Mouse (Mus musculus) heart, embryonic 16.5 days (tissue): Measurements from ENCODE around the gene Taok3. TPM values are rescaled to one million over a fixed set of nuclear protein-coding genes. Genes with fewer than 3 reads are reported as not detected.
A peak's percentile ranks its signal among the peaks of the same experiment; 100 is the strongest.

ENCODE experiments used
- ATAC-seq: fragments of 200-750 bp; cut with Nextera tagmentation; replicated peaks from 2 replicates; pipeline ENCODE4 v1.8.0; 2017; ENCODE audit warnings: moderate number of reproducible peaks; ENCODE audit not compliant: insufficient read depth, low FRiP score; ENCODE audit errors: extremely low read depth
- H3K27ac ChIP-seq: fragments of 300-500 bp; sonication (generic); 2 replicates; pipeline ENCODE4 v1.5.1; 2014; ENCODE audit warnings: mild to moderate bottlenecking, low read length, control low read depth, moderate library complexity
- H3K27me3 ChIP-seq: fragments of 300-500 bp; sonication (generic); 2 replicates; pipeline ENCODE4 v1.6.1; 2014; ENCODE audit warnings: low read length, mixed read lengths; ENCODE audit not compliant: control insufficient read depth, insufficient read depth
- H3K36me3 ChIP-seq: fragments of 300-500 bp; sonication (generic); 2 replicates; pipeline ENCODE4 v1.6.1; 2014; ENCODE audit not compliant: control insufficient read depth, insufficient read depth
- H3K4me1 ChIP-seq: fragments of 300-500 bp; sonication (generic); 2 replicates; pipeline ENCODE4 v1.6.1; 2014; ENCODE audit warnings: low read length, mixed read lengths; ENCODE audit not compliant: control insufficient read depth, insufficient read depth
- H3K4me2 ChIP-seq: fragments of 300-500 bp; sonication (generic); 2 replicates; pipeline ENCODE4 v1.6.1; 2014; ENCODE audit warnings: low read depth, mild to moderate bottlenecking, control low read depth, low read length
- H3K4me3 ChIP-seq: fragments of 300-500 bp; sonication (generic); 2 replicates; pipeline ENCODE4 v1.5.1; 2014; ENCODE audit warnings: mild to moderate bottlenecking, control low read depth, low read length
- H3K9ac ChIP-seq: fragments of 300-500 bp; sonication (generic); 2 replicates; pipeline ENCODE4 v1.6.1; 2014; ENCODE audit warnings: low read length, control low read depth
- H3K9me3 ChIP-seq: fragments of 300-500 bp; sonication (generic); replicated peaks from 2 replicates; pipeline ENCODE4 v1.6.1; 2016; ENCODE audit warnings: low read length; ENCODE audit not compliant: control insufficient read depth
- WGBS: fragments of 180-500 bp; shearing (Covaris S2); extraction: QIAGEN DNeasy Blood & Tissue Kit; methylation state at CpG from one replicate; pipeline ENCODE4 v1.1.7; 2014; 5-methylcytosine and 5-hydroxymethylcytosine counted together
- polyA plus RNA-seq: library from polyadenylated mRNA; unstranded; fragments of >200 nt; fragmentation: Nextera tagmentation; extraction: Ambion mirVana; gene quantifications from 2 replicates; pipeline ENCODE4 v1.2.1, GENCODE M21; 2015

Taok3 gene
- polyA plus RNA-seq, 1 experiment from 2014 or later, result 19.2 TPM

DNA sequence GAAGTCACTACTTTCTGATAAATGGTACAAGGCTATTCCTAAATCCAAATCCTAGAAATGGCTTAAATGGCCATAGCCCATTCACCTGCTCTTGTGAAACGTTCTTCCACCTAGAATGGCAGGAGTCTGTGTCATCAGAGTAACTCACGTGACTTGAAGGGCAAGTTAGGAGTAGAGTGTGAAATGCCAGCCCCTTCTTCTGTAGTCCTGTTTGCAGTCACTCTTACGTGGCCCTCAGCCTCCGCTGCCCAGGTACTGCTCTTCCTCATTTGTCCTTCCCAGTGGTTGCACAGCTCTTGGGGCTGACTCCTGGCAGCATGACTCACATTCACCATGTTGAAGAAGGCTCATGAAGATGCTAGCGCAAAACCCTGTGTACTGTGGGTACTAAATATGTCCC, 74.7 kb downstream of the Taok3 start:
- peaks cover 3% of the 10 kb centered on the region for H3K36me3 ChIP-seq
- no peak overlapping the region for H3K9ac ChIP-seq
- peaks cover 6% of the 10 kb centered on the region for H3K4me1 ChIP-seq
- no peak overlapping the region for H3K4me2 ChIP-seq
- 92% methylated on average over 5 of the region's 5 CpGs for WGBS
- H3K27me3 ChIP-seq, result no peaks in the 10 kb centered on the region
- H3K4me3 ChIP-seq, result no peak overlapping the region
- H3K9me3 ChIP-seq, result peaks cover 3% of the 10 kb centered on the region; the same call in 1 of the 2 replicates
- no peak overlapping the region for H3K27ac ChIP-seq
- ATAC-seq, result no peak

DNA sequence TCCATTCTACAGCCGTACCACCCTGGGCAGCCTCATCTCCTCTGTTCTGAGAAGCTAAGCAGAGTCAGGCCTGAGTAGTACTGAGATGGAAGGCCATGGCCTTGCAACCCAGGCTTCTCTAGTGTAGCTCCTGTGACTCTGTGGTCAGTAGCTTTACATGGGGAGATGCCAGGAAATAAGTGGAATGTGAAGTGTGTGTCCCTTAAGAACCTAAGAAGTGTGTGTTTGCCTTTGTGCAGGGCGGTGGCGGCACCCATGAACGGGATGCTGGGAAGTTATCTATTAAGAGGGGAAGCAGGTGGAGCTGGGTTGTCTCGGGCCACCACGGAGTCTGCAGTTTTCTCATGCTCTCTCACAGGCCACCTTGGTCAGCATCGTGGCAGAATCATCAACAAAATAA, 76.6 kb downstream of the Taok3 start:
- no peak for ATAC-seq
- no peak overlapping the region for H3K27ac ChIP-seq
- no peaks in the 10 kb centered on the region for H3K27me3 ChIP-seq
- 83% methylated on average over 7 of the region's 7 CpGs for WGBS
- H3K4me3 ChIP-seq, result no peak overlapping the region
- H3K4me2 ChIP-seq, result no peak overlapping the region
- no peak overlapping the region for H3K9ac ChIP-seq
- peaks cover 6% of the 10 kb centered on the region for H3K4me1 ChIP-seq
- H3K36me3 ChIP-seq, result peaks cover 3% of the 10 kb centered on the region
- peaks cover 3% of the 10 kb centered on the region; the same call in 1 of the 2 replicates for H3K9me3 ChIP-seq

DNA sequence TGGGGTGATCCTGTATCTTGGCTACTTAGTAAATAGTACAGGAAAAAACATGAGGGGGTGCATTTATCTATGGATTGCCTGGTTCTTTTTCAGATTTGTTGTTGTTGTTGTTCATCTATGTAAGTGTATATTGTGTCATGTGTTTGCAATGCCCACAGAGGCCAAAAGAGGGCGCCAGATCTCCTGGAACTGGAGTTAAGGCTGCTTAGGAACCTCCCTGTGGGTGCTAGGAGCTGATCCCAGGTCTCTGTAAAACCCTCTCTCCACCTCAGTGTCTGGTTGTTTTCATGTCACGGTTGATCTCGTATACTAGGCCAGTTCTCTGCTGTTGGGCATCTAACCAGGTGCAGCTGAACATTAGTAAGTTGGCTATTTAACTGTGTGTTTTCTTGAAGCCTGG, 78.5 kb downstream of the Taok3 start:
- no peaks in the 10 kb centered on the region for H3K27me3 ChIP-seq
- H3K27ac ChIP-seq, result no peak overlapping the region
- peaks cover 3% of the 10 kb centered on the region; the same call in 1 of the 2 replicates for H3K9me3 ChIP-seq
- peaks cover 6% of the 10 kb centered on the region for H3K4me1 ChIP-seq
- no peak overlapping the region for H3K4me2 ChIP-seq
- WGBS, result 79% methylated on average over 3 of the region's 3 CpGs
- ATAC-seq, result no peak
- peaks cover 3% of the 10 kb centered on the region for H3K36me3 ChIP-seq
- H3K4me3 ChIP-seq, result no peak overlapping the region
- H3K9ac ChIP-seq, result no peak overlapping the region

DNA sequence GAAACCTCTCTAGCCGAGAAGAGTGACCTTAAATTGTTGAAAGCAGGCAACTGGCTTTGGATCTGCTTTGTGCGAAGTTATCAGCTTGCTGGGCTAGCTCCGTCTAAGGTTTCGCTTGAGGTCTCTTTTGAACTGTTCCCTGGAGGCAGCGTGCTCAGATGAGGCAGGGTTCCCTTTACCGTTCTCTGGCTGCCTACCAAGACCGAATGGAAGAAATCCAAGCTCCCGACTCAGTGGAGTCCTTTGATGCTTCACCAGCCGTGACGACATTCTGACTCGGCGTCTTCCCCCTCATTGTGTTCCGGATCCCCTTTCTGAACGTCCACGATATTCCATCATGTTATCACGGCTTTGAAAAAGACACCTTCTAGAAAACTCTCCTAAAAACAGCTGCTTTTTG, 87.4 kb downstream of the Taok3 start:
- no peak overlapping the region for H3K27ac ChIP-seq
- H3K4me2 ChIP-seq, result no peak overlapping the region
- H3K4me1 ChIP-seq, result no peaks in the 10 kb centered on the region
- no peak overlapping the region for H3K9ac ChIP-seq
- peaks cover 5% of the 10 kb centered on the region; the same call in 1 of the 2 replicates for H3K9me3 ChIP-seq
- H3K36me3 ChIP-seq, result peaks cover 6% of the 10 kb centered on the region
- WGBS, result 76% methylated on average over 16 of the region's 16 CpGs
- no peak overlapping the region for H3K4me3 ChIP-seq
- no peaks in the 10 kb centered on the region for H3K27me3 ChIP-seq
- ATAC-seq, result no peak

DNA sequence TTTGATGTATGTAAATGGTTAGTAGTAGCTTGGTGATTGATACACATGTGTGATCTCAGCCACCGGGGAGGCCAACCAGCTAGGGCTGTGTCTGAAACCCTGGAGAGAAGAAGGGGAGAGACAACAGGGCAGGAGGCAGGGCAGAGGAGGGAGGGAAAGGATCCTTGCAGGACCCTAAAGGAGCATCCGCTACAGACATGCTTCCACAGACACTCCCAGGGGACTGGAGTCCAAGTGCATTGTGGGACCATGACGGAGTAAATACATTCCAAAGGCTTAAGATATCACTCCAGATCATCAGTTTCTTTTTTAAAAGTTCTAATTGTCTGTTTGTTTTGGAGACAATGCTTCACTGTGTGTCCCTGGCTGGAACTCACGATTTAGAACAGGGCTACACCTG, 94.1 kb downstream of the Taok3 start:
- Histone ChIP-seq H3K9me3 (no peaks in the 10 kb centered on the region), H3K4me3 (no peak overlapping the region), H3K4me1 (no peaks in the 10 kb centered on the region), H3K36me3 (peaks cover 6% of the 10 kb centered on the region), H3K9ac (no peak overlapping the region), H3K4me2 (no peak overlapping the region), H3K27ac (no peak overlapping the region), H3K27me3 (no peaks in the 10 kb centered on the region)
- no peak for ATAC-seq
- WGBS, result 66% methylated on average over 4 of the region's 4 CpGs

DNA sequence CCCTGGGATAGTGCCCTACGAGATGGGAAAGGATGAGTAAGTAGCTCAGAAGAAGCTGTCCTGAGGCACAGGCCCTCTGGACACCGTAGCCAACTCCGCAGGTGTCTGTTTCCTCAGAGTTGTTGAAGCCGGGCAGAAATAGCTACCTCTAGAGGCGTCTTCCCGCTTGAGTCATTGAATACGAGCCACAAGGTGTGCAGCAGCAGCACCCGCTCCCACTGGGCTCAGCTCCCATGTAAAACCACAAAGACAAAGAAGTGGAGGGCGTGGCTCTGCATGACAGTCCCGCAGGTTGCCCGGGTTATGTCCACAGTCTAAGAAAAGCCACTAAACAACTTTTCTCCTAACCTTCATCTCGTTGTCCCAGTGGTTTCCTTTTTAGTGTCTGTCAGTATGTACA, 111.1 kb downstream of the Taok3 start:
- H3K9me3 ChIP-seq, result no peaks in the 10 kb centered on the region
- H3K4me2 ChIP-seq, result no peak overlapping the region
- H3K4me1 ChIP-seq, result no peaks in the 10 kb centered on the region
- ATAC-seq, result no peak
- 62% methylated on average over 12 of the region's 12 CpGs for WGBS
- no peaks in the 10 kb centered on the region for H3K36me3 ChIP-seq
- no peak overlapping the region for H3K9ac ChIP-seq
- H3K4me3 ChIP-seq, result no peak overlapping the region
- no peak overlapping the region for H3K27ac ChIP-seq
- H3K27me3 ChIP-seq, result no peaks in the 10 kb centered on the region

DNA sequence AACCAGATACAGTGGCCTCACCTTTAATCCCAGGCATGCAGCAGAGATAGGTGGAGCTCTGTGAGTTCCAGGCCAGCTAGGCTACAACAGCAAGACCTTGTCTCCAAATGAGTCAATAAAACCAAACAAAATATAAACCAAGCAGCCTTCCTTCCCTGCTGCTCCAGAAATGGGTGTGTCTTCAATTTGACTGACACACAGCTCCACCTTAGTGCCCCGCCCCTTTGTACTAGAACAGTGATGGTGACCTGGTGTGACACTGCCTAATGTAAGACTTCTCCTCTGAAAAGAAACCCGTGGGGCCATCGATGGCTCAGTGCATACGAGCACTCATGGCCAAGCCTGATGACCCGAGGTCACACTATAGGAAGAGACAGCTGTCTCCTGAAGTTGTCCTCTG, 116.6 kb downstream of the Taok3 start:
- H3K36me3 ChIP-seq, result no peaks in the 10 kb centered on the region
- WGBS, result 76% methylated on average over 5 of the region's 5 CpGs
- peaks cover 7% of the 10 kb centered on the region; the same call in 1 of the 2 replicates for H3K4me1 ChIP-seq
- H3K4me2 ChIP-seq, result no peak overlapping the region
- no peak overlapping the region for H3K27ac ChIP-seq
- H3K9ac ChIP-seq, result no peak overlapping the region
- no peak for ATAC-seq
- no peaks in the 10 kb centered on the region for H3K9me3 ChIP-seq
- H3K4me3 ChIP-seq, result no peak overlapping the region
- H3K27me3 ChIP-seq, result no peaks in the 10 kb centered on the region

DNA sequence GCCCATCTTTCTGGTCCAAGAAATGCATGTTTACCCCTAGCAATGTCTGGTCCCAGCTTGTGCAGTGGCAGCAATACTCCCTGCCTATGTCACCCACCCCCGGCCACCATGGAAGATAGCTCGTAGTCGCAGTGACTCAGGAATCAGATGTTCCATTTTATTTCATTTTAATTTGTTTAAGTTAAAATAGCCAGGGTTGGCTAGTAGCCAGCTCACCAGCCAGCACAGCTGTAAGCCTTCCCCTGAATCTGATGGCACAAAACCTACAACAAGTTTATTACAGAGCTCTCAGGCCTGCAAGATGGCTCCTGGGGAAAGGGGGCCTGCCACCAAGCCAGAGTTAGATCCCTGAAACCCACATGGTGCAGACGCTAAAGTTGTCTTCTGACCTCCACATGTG, 119.2 kb downstream of the Taok3 start:
- ATAC-seq, result no peak
- Histone ChIP-seq H3K9me3 (no peaks in the 10 kb centered on the region), H3K4me3 (no peak overlapping the region), H3K4me2 (no peak overlapping the region), H3K36me3 (no peaks in the 10 kb centered on the region), H3K27ac (no peak overlapping the region), H3K9ac (no peak overlapping the region), H3K27me3 (no peaks in the 10 kb centered on the region), H3K4me1 (peaks cover 7% of the 10 kb centered on the region)
- 75% methylated on average over 4 of the region's 4 CpGs for whole genome bisulfite sequencing

DNA sequence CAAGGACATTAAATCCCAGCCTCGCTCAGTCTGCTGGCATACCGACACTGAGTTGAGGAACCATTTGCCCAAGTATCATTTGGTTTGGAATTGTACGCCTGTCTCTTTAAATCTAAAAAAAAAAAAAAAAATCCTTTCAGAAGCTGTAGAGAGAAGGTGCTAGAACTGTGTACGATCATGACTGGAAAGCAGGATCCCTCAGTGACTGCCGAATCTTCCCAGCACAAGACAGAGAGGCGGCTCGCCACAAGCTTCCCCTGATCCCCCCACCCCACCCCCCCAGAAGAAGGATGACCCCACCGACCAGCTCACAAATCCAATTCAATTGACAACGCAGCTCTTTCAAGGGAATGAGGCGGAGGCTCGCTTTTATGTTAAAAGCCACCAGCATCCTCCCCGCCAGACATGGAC, 120.4 kb downstream of the Taok3 start:
- no peaks in the 10 kb centered on the region for H3K27me3 ChIP-seq
- peaks cover 7% of the 10 kb centered on the region for H3K4me1 ChIP-seq
- H3K9ac ChIP-seq, result peak overlapping the region; percentile 70
- WGBS, result 10% methylated on average over 12 of the region's 12 CpGs
- peak overlapping the region; percentile 64 for H3K4me3 ChIP-seq
- H3K27ac ChIP-seq, result peak overlapping the region; percentile 31; the same call in 1 of the 2 replicates
- H3K36me3 ChIP-seq, result no peaks in the 10 kb centered on the region
- 0 out of 2 replicates have a peak, but pooled peaks have one; percentile 23 for ATAC-seq
- no peaks in the 10 kb centered on the region for H3K9me3 ChIP-seq
- H3K4me2 ChIP-seq, result peak overlapping the region; percentile 89
